Mouse (Mus musculus) midbrain, embryonic 14.5 days (tissue): ENCODE results near the gene Fgf2. TPM values are rescaled to one million over a fixed set of nuclear protein-coding genes. Genes with fewer than 3 reads are reported as not detected.

Source experiments
- ATAC-seq: fragments of 200-750 bp; cut with Nextera tagmentation; 2 replicates; pipeline ENCODE4 v1.8.0; 2017; ENCODE audit warnings: moderate number of reproducible peaks, moderate library complexity; ENCODE audit not compliant: low FRiP score, low TSS enrichment
- DNase-seq: peaks from one replicate; pipeline ENCODE4 v3.0.0-alpha.2; 2015
- H3K27ac ChIP-seq: fragments of 300-500 bp; sonication (generic); replicated peaks from 2 replicates; pipeline ENCODE4 v1.5.1; 2014; ENCODE audit warnings: mild to moderate bottlenecking, low read depth, low read length, moderate library complexity
- H3K27me3 ChIP-seq: fragments of 300-500 bp; sonication (generic); 2 replicates; pipeline ENCODE4 v1.6.1; 2014; ENCODE audit warnings: low read length, control low read depth, mixed read lengths; ENCODE audit not compliant: control insufficient read depth, insufficient read depth
- H3K36me3 ChIP-seq: fragments of 300-500 bp; sonication (generic); 2 replicates; pipeline ENCODE4 v1.6.1; 2014; ENCODE audit warnings: low read length, control low read depth; ENCODE audit not compliant: control insufficient read depth, insufficient read depth
- H3K4me1 ChIP-seq: fragments of 300-500 bp; sonication (generic); 2 replicates; pipeline ENCODE4 v1.6.1; 2014; ENCODE audit warnings: mild to moderate bottlenecking, antibody characterized with exemption, low read length, control low read depth; ENCODE audit not compliant: control insufficient read depth, insufficient read depth
- H3K4me2 ChIP-seq: fragments of 300-500 bp; sonication (generic); 2 replicates; pipeline ENCODE4 v1.6.1; 2014; ENCODE audit warnings: mild to moderate bottlenecking, low read length, moderate library complexity
- H3K4me3 ChIP-seq: fragments of 300-500 bp; sonication (generic); replicated peaks from 2 replicates; pipeline ENCODE4 v1.5.1; 2014; ENCODE audit warnings: low read depth, low read length
- H3K9ac ChIP-seq: fragments of 300-500 bp; sonication (generic); replicated peaks from 2 replicates; pipeline ENCODE4 v1.6.1; 2014; ENCODE audit warnings: mild to moderate bottlenecking, low read length, moderate library complexity
- H3K9me3 ChIP-seq: fragments of 300-500 bp; sonication (generic); 2 replicates; pipeline ENCODE4 v1.6.1; 2016; ENCODE audit warnings: low read length, control low read depth, mixed read lengths; ENCODE audit not compliant: control insufficient read depth
- WGBS: fragments of 180-500 bp; shearing (Covaris S2); extraction: QIAGEN DNeasy Blood & Tissue Kit; methylation state at CpG from one replicate; pipeline ENCODE4 v1.1.7; 2014; 5-methylcytosine and 5-hydroxymethylcytosine counted together
- polyA plus RNA-seq: library from polyadenylated mRNA; unstranded; fragments of >200 nt; fragmentation: Nextera tagmentation; extraction: Ambion mirVana; gene quantifications from 2 replicates; pipeline ENCODE4 v1.2.1, GENCODE M21; 2014

Fgf2 gene
- 0.53 and 0.66 TPM in 2 replicates for polyA plus RNA-seq

- Histone ChIP-seq H3K4me3 (peak within 1 kb of the TSS; percentile 59), H3K4me1 (0 out of 2 replicates have a peak, but pooled peaks cover 4% of the 10 kb centered on the region), H3K27me3 (peaks cover 24% of the 10 kb centered on the region), H3K9me3 (no peaks in the 10 kb centered on the region; the same call in 1 of the 2 replicates), H3K9ac (peak within 1 kb of the TSS; percentile 60), H3K27ac (no peak within 1 kb of the TSS), H3K36me3 (no peaks in the 10 kb centered on the region), H3K4me2 (peak within 1 kb of the TSS; percentile 100)
- DNase-seq (peak; percentile 65), ATAC-seq (peak; percentile 71)
- under 1% methylated on average over 73 of the region's 75 CpGs for WGBS
Measured at GRCm38 (mm10) chr3:37348221-37349165, at the start of gene Fgf2. Fgf2 (plus strand) TSS chr3:37348346.

- no peak for ATAC-seq
- DNase-seq: no peak
- Histone ChIP-seq H3K27me3 (no peaks in the 10 kb centered on the region), H3K27ac (no peak overlapping the region), H3K9me3 (no peaks in the 10 kb centered on the region), H3K4me1 (no peaks in the 10 kb centered on the region), H3K36me3 (no peaks in the 10 kb centered on the region), H3K4me2 (no peak overlapping the region), H3K4me3 (no peak overlapping the region), H3K9ac (no peak overlapping the region)
- 67% methylated on average over 3 of the region's 3 CpGs for WGBS
Measured at GRCm38 (mm10) chr3:37299470-37299869, 48.7 kb upstream of the Fgf2 start.

- ATAC-seq (no peak), DNase-seq (peak; percentile 72)
- H3K9ac ChIP-seq: no peak overlapping the region
- no peaks in the 10 kb centered on the region for H3K4me1 ChIP-seq
- H3K4me3 ChIP-seq: no peak overlapping the region
- no peak overlapping the region for H3K27ac ChIP-seq
- 41% methylated on average over 12 of the region's 12 CpGs for WGBS
- H3K4me2 ChIP-seq: no peak overlapping the region
- H3K9me3 ChIP-seq: no peaks in the 10 kb centered on the region
- no peaks in the 10 kb centered on the region for H3K27me3 ChIP-seq
- no peaks in the 10 kb centered on the region for H3K36me3 ChIP-seq
Measured at GRCm38 (mm10) chr3:37302685-37303084, 45.5 kb upstream of the Fgf2 start.

GRCm38 (mm10) chr3:37303392-37304139 is 44.6 kb upstream of the Fgf2 start:
- no peak overlapping the region for H3K9ac ChIP-seq
- ATAC-seq (no peak), DNase-seq (no peak)
- H3K27me3 ChIP-seq: no peaks in the 10 kb centered on the region
- 77% methylated on average over 8 of the region's 8 CpGs for WGBS
- H3K4me1 ChIP-seq: no peaks in the 10 kb centered on the region
- no peaks in the 10 kb centered on the region for H3K9me3 ChIP-seq
- no peak overlapping the region for H3K4me2 ChIP-seq
- H3K27ac ChIP-seq: no peak overlapping the region
- no peaks in the 10 kb centered on the region for H3K36me3 ChIP-seq
- H3K4me3 ChIP-seq: no peak overlapping the region

- Histone ChIP-seq H3K9ac (peak overlapping the region; percentile 79), H3K9me3 (no peaks in the 10 kb centered on the region), H3K4me3 (peak overlapping the region; percentile 77), H3K36me3 (no peaks in the 10 kb centered on the region), H3K4me1 (no peaks in the 10 kb centered on the region), H3K4me2 (peak overlapping the region; percentile 67), H3K27ac (peak overlapping the region; percentile 60; the same call in 1 of the 2 replicates), H3K27me3 (no peaks in the 10 kb centered on the region)
- 4% methylated on average over 10 of the region's 10 CpGs for WGBS
- ATAC-seq (peak; percentile 77), DNase-seq (no peak)
Measured at GRCm38 (mm10) chr3:37311897-37312369, 36.2 kb upstream of the Fgf2 start.

DNA sequence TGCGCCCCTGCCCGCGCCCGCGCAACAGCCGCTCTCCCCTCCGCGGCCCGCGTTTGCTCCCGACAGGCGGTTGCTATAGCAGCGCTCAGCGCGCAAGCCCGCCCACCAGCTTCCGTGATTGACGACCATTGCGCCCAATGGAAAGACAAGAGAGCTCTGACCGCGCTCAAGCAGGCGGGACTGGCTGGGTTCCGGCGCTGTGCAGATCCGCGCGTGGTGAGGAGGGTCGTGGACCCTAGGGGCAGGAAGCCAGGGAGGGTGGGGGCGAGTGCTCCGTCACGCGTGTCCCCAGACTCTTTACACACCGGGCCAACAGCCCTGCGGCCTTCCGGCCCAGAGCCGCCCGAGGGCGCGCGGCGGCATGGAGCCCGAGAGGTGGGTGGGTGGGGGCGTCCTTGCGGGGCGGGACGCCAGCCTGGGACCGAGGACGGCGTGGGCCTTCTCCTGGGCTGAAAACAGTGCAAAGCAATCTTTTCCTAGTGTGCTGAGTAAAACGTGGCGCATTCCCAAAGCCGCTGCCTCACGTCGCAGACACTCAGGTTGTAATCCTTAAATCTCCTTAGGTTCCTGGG is 35.7 kb upstream of the Fgf2 start, which contains the start of the genes Bbs12 and Cetn4:
Gene Bbs12, plus strand, starts transcription at position 185 of the 572 bp plus-strand sequence.
Gene Cetn4, minus strand, starts transcription at position 339 of the 572 bp plus-strand sequence.
- peak; percentile 98 for DNase-seq
- H3K9ac ChIP-seq: peak within 1 kb of the TSS; percentile 79
- H3K4me1 ChIP-seq: no peaks in the 10 kb centered on the region
- peak within 1 kb of the TSS; percentile 77 for H3K27ac ChIP-seq
- H3K4me3 ChIP-seq: peak within 1 kb of the TSS; percentile 77
- under 1% methylated on average over 54 of the region's 54 CpGs for WGBS
- H3K9me3 ChIP-seq: no peaks in the 10 kb centered on the region
- no peaks in the 10 kb centered on the region for H3K36me3 ChIP-seq
- peak; percentile 100 for ATAC-seq
- peak within 1 kb of the TSS; percentile 67 for H3K4me2 ChIP-seq
- H3K27me3 ChIP-seq: no peaks in the 10 kb centered on the region

- Histone ChIP-seq H3K27me3 (no peaks in the 10 kb centered on the region), H3K4me1 (no peaks in the 10 kb centered on the region), H3K9me3 (no peaks in the 10 kb centered on the region), H3K4me3 (no peak overlapping the region), H3K36me3 (no peaks in the 10 kb centered on the region), H3K27ac (no peak overlapping the region), H3K4me2 (peak overlapping the region; percentile 67), H3K9ac (no peak overlapping the region)
- DNase-seq (no peak), ATAC-seq (no peak)
- WGBS: 28% methylated on average over 1 of the region's 1 CpGs
Measured at GRCm38 (mm10) chr3:37313371-37313770, 34.8 kb upstream of the Fgf2 start.

DNA sequence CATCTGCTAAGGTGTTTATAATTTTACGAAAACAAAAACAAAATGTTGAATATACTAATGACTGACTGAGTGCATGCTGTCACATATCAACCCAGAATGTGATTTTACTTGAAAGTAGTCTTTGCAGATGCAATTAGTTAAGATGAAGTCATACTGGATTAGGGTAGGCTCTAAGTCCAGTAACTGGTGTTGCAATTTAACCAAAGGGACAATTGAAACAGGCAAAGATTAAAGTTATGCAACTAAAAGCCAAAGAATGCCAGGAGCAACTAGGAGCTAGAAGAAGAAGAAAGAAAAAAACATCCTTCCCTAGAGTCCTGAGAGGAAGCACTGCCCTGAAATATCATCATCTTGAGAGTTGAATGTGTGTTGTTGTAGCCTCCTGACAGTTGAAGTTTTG is 31.9 kb upstream of the Fgf2 start:
- Histone ChIP-seq H3K27me3 (no peaks in the 10 kb centered on the region), H3K27ac (no peak overlapping the region), H3K4me2 (no peak overlapping the region), H3K9ac (no peak overlapping the region), H3K36me3 (no peaks in the 10 kb centered on the region), H3K4me1 (no peaks in the 10 kb centered on the region), H3K4me3 (no peak overlapping the region), H3K9me3 (no peaks in the 10 kb centered on the region)
- ATAC-seq: no peak
- 100% methylated on average over 1 of the region's 1 CpGs for WGBS
- no peak for DNase-seq
